9 mouse cellular contexts compared by ENCODE assay signal in genomic region chr11:97797369-97798082, GRCm38 (mm10). TPM values are rescaled to one million over a fixed set of nuclear protein-coding genes. Genes with fewer than 3 reads are reported as not detected.
DNase-seq lines count a peak whose midpoint lies in the region; ATAC-seq and TF ChIP-seq lines count a peak whose summit lies in the region.
"Had no signal": no experiment of that assay in that cellular context is flagged by ENCODE, and none has a peak within 500 bp of the region (broad histone marks: within the 10 kb centered on the region; RNA-seq: fewer than 3 reads in every experiment).

No protein-coding gene starts in this region.

- 61% methylated on average over 15 of the region's 15 CpGs for WGBS in stomach, embryonic 15.5 days
- WGBS in stomach, postnatal 0 days: 60% methylated on average over 15 of the region's 15 CpGs
- 62% methylated on average over 15 of the region's 15 CpGs for WGBS in limb, embryonic 12.5 days
- WGBS in stomach, embryonic 16.5 days: 59% methylated on average over 15 of the region's 15 CpGs

- peaks cover 17% of the 10 kb centered on the region for H3K4me1 ChIP-seq in stomach, embryonic 15.5 days
- H3K4me1 ChIP-seq in stomach, postnatal 0 days (replicated peaks; ENCODE audit: control insufficient read depth, insufficient read depth): peaks cover 3% of the 10 kb centered on the region; the same call in 1 of the 2 replicates
- peaks cover 18% of the 10 kb centered on the region for H3K4me1 ChIP-seq in limb, embryonic 12.5 days (replicated peaks)
- H3K4me1 ChIP-seq in stomach, embryonic 16.5 days (ENCODE audit: control insufficient read depth, insufficient read depth, low read length): peaks cover 15% of the 10 kb centered on the region

- H3K9ac ChIP-seq in stomach, embryonic 15.5 days: no peak overlapping the region
- H3K9ac ChIP-seq in stomach, postnatal 0 days (ENCODE audit: low read length): no peak overlapping the region
- H3K9ac ChIP-seq in limb, embryonic 12.5 days (replicated peaks): no peak overlapping the region
- H3K9ac ChIP-seq in stomach, embryonic 16.5 days (ENCODE audit: low read length): 0 out of 2 replicates have a peak overlapping the region, but pooled peaks have one; percentile 14

- H3K27me3 ChIP-seq in stomach, embryonic 15.5 days (replicated peaks): no peaks in the 10 kb centered on the region
- H3K27me3 ChIP-seq in stomach, postnatal 0 days (ENCODE audit: control insufficient read depth, insufficient read depth, low read length): no peaks in the 10 kb centered on the region
- no peaks in the 10 kb centered on the region for H3K27me3 ChIP-seq in limb, embryonic 12.5 days
- H3K27me3 ChIP-seq in stomach, embryonic 16.5 days (ENCODE audit: control insufficient read depth, insufficient read depth, low read length): no peaks in the 10 kb centered on the region

- H3K4me2 ChIP-seq in stomach, embryonic 15.5 days: peak overlapping the region; percentile 80; the same call in 1 of the 2 replicates
- H3K4me2 ChIP-seq in stomach, postnatal 0 days (replicated peaks; ENCODE audit: low read depth): no peak overlapping the region
- peak overlapping the region; percentile 79; the same call in 1 of the 2 replicates for H3K4me2 ChIP-seq in limb, embryonic 12.5 days
- peak overlapping the region; percentile 74; the same call in 1 of the 2 replicates for H3K4me2 ChIP-seq in stomach, embryonic 16.5 days (ENCODE audit: low read depth, low read length)

- ATAC-seq in stomach, embryonic 15.5 days (ENCODE audit: insufficient read depth, low FRiP score, low read depth): no peak
- no peak for ATAC-seq in stomach, postnatal 0 days (ENCODE audit: low FRiP score, low TSS enrichment)
- no peak for ATAC-seq in limb, embryonic 12.5 days (ENCODE audit: insufficient number of reproducible peaks, insufficient read depth, low FRiP score, low TSS enrichment, low read depth)
- no peak for ATAC-seq in stomach, embryonic 16.5 days (ENCODE audit: insufficient read depth, low FRiP score)
- no peak for ATAC-seq in megakaryocyte progenitor cell, adult 5-6 weeks (replicated peaks; ENCODE audit: poor library complexity)
- no peak for ATAC-seq in frontal cortex, adult (ENCODE audit: low TSS enrichment)

- intact Hi-C loops in gastrocnemius, adult 2 months (cut with DNase I): loop anchor here (2.0 to 5.0 kb wide), 3 partner anchors 45 to 190 kb away; partner anchors contain the start of genes B230217C12Rik, Fbxo47 and Plxdc1

- H3K36me3 ChIP-seq in stomach, embryonic 15.5 days: no peaks in the 10 kb centered on the region
- no peaks in the 10 kb centered on the region for H3K36me3 ChIP-seq in stomach, postnatal 0 days (ENCODE audit: control insufficient read depth, insufficient read depth, low read length)
- H3K36me3 ChIP-seq in limb, embryonic 12.5 days: no peaks in the 10 kb centered on the region
- H3K36me3 ChIP-seq in stomach, embryonic 16.5 days (ENCODE audit: control insufficient read depth, insufficient read depth, low read length): no peaks in the 10 kb centered on the region

- H3K4me3 ChIP-seq in gastrocnemius, adult 2 months: peak overlapping the region; percentile 2; the same call in 1 of the 2 replicates
- H3K4me3 ChIP-seq in stomach, embryonic 15.5 days (replicated peaks): no peak overlapping the region
- H3K4me3 ChIP-seq in stomach, postnatal 0 days (ENCODE audit: low read depth, low read length): no peak overlapping the region
- H3K4me3 ChIP-seq in limb, embryonic 12.5 days (replicated peaks): no peak overlapping the region
- no peak overlapping the region for H3K4me3 ChIP-seq in stomach, embryonic 16.5 days (replicated peaks; ENCODE audit: low read length)

- no peaks in the 10 kb centered on the region for H3K9me3 ChIP-seq in stomach, embryonic 15.5 days
- no peaks in the 10 kb centered on the region for H3K9me3 ChIP-seq in stomach, postnatal 0 days (ENCODE audit: control insufficient read depth, low read length)
- H3K9me3 ChIP-seq in limb, embryonic 12.5 days: no peaks in the 10 kb centered on the region
- no peaks in the 10 kb centered on the region for H3K9me3 ChIP-seq in stomach, embryonic 16.5 days (replicated peaks; ENCODE audit: control insufficient read depth, low read length)

- no peak for TF ChIP-seq EP300 in stomach, postnatal 0 days (optimal IDR thresholded peaks at IDR 0.05)

- peak; percentile 64 for DNase-seq in gastrocnemius, adult 2 months
- DNase-seq in gastrocnemius, postnatal 10 days: no peak
- no peak for DNase-seq in stomach, postnatal 0 days (ENCODE audit: low spot score)

- peak overlapping the region; percentile 97 for H3K27ac ChIP-seq in gastrocnemius, adult 2 months
- no peak overlapping the region for H3K27ac ChIP-seq in stomach, embryonic 15.5 days
- no peak overlapping the region for H3K27ac ChIP-seq in stomach, postnatal 0 days (replicated peaks)
- H3K27ac ChIP-seq in limb, embryonic 12.5 days: no peak overlapping the region
- H3K27ac ChIP-seq in stomach, embryonic 16.5 days (ENCODE audit: low read length): no peak overlapping the region

- TF ChIP-seq CTCF in gastrocnemius, adult 2 months (IDR thresholded peaks at IDR 0.05): no peak
- no peak for TF ChIP-seq CTCF in stomach, postnatal 0 days (IDR thresholded peaks at IDR 0.05; ENCODE audit: low read depth)

RNA-seq across cellular contexts. Expression of gene Lasp1, which starts 1.3 kb away (rescaled TPM):
- total RNA-seq in gastrocnemius, adult 2 months (2021): 10 to 100 TPM; 10.0 to 16.8 TPM
- 10 to 100 TPM; 46.3 to 68.4 TPM for total RNA-seq in gastrocnemius, postnatal 10 days (2021)
- 112 and 122 TPM in 2 replicates for polyA plus RNA-seq in stomach, embryonic 15.5 days (2015; fragmentation: Nextera tagmentation; extraction: Ambion mirVana)
- 84.0 and 90.1 TPM in 2 replicates for polyA plus RNA-seq in stomach, postnatal 0 days (2015; fragmentation: Nextera tagmentation; extraction: Ambion mirVana)
- 110 and 120 TPM in 2 replicates for polyA plus RNA-seq in limb, embryonic 12.5 days (2016; fragmentation: Nextera tagmentation; extraction: Ambion mirVana)
- 130 and 143 TPM in 2 replicates for polyA plus RNA-seq in stomach, embryonic 16.5 days (2015; fragmentation: Nextera tagmentation; extraction: Ambion mirVana)
- total RNA-seq in megakaryocyte progenitor cell, adult 5-6 weeks (2015): 40.1 and 47.2 TPM in 2 replicates
- total RNA-seq in megakaryocyte progenitor cell, adult 5-6 weeks (2017): 139 and 201 TPM in 2 replicates

RNA-seq across cellular contexts. Expression of gene Rpl23, which starts 15.3 kb away (rescaled TPM):
- 100 to 1,000 TPM; 385 to 521 TPM for total RNA-seq in gastrocnemius, adult 2 months (2021)
- 100 to 1,000 TPM; 793 to 832 TPM for total RNA-seq in gastrocnemius, postnatal 10 days (2021)
- 502 and 526 TPM in 2 replicates for polyA plus RNA-seq in stomach, embryonic 15.5 days (2015; fragmentation: Nextera tagmentation; extraction: Ambion mirVana)
- 585 and 586 TPM in 2 replicates for polyA plus RNA-seq in stomach, postnatal 0 days (2015; fragmentation: Nextera tagmentation; extraction: Ambion mirVana)
- 513 and 518 TPM in 2 replicates for polyA plus RNA-seq in limb, embryonic 12.5 days (2016; fragmentation: Nextera tagmentation; extraction: Ambion mirVana)
- 439 and 586 TPM in 2 replicates for polyA plus RNA-seq in stomach, embryonic 16.5 days (2015; fragmentation: Nextera tagmentation; extraction: Ambion mirVana)
- 1,765 and 1,897 TPM in 2 replicates for total RNA-seq in megakaryocyte progenitor cell, adult 5-6 weeks (2015)
- 1,416 and 1,747 TPM in 2 replicates for total RNA-seq in megakaryocyte progenitor cell, adult 5-6 weeks (2017)

RNA-seq across cellular contexts. Expression of gene 1700001P01Rik, which starts 21.8 kb away (rescaled TPM):
- under 1 TPM; 0.39 to 0.56 TPM for total RNA-seq in gastrocnemius, adult 2 months (2021)
- total RNA-seq in gastrocnemius, postnatal 10 days (2021): not detected
- 0.37 and 0.60 TPM in 2 replicates for polyA plus RNA-seq in stomach, embryonic 15.5 days (2015; fragmentation: Nextera tagmentation; extraction: Ambion mirVana)
- polyA plus RNA-seq in stomach, postnatal 0 days (2015; fragmentation: Nextera tagmentation; extraction: Ambion mirVana): not detected in 2 replicates
- polyA plus RNA-seq in limb, embryonic 12.5 days (2016; fragmentation: Nextera tagmentation; extraction: Ambion mirVana): 0.37 TPM in 1 of 2 replicates, not detected in the other
- polyA plus RNA-seq in stomach, embryonic 16.5 days (2015; fragmentation: Nextera tagmentation; extraction: Ambion mirVana): not detected in 2 replicates
- 0.64 TPM in 1 of 2 replicates, not detected in the other for total RNA-seq in megakaryocyte progenitor cell, adult 5-6 weeks (2015)
- 0.30 TPM in 1 of 2 replicates, not detected in the other for total RNA-seq in megakaryocyte progenitor cell, adult 5-6 weeks (2017)
- total RNA-seq: megakaryocyte-erythroid progenitor cell, adult 5-6 weeks had no signal

RNA-seq across cellular contexts. Expression of gene Cwc25, which starts 31.2 kb away (rescaled TPM):
- total RNA-seq in gastrocnemius, adult 2 months (2021): 1 to 10 TPM; 6.2 to 6.5 TPM
- 1 to 10 TPM; 8.4 to 9.7 TPM for total RNA-seq in gastrocnemius, postnatal 10 days (2021)
- 14.8 and 16.8 TPM in 2 replicates for polyA plus RNA-seq in stomach, embryonic 15.5 days (2015; fragmentation: Nextera tagmentation; extraction: Ambion mirVana)
- 9.0 TPM in 2 replicates for polyA plus RNA-seq in stomach, postnatal 0 days (2015; fragmentation: Nextera tagmentation; extraction: Ambion mirVana)
- polyA plus RNA-seq in limb, embryonic 12.5 days (2016; fragmentation: Nextera tagmentation; extraction: Ambion mirVana): 24.6 and 25.6 TPM in 2 replicates
- 15.0 and 16.3 TPM in 2 replicates for polyA plus RNA-seq in stomach, embryonic 16.5 days (2015; fragmentation: Nextera tagmentation; extraction: Ambion mirVana)
- total RNA-seq in megakaryocyte progenitor cell, adult 5-6 weeks (2015): 8.8 and 9.3 TPM in 2 replicates
- 16.7 and 19.2 TPM in 2 replicates for total RNA-seq in megakaryocyte progenitor cell, adult 5-6 weeks (2017)

RNA-seq across cellular contexts. Expression of gene B230217C12Rik, which starts 43.1 kb away (rescaled TPM):
- total RNA-seq in gastrocnemius, adult 2 months (2021): under 1 TPM; 0.23 to 0.50 TPM
- total RNA-seq in gastrocnemius, postnatal 10 days (2021): 1 to 10 TPM in 1 of 2 experiments, under 1 TPM in 1; 0.95 to 1.1 TPM
- polyA plus RNA-seq in stomach, embryonic 15.5 days (2015; fragmentation: Nextera tagmentation; extraction: Ambion mirVana): 4.0 and 5.7 TPM in 2 replicates
- polyA plus RNA-seq in stomach, postnatal 0 days (2015; fragmentation: Nextera tagmentation; extraction: Ambion mirVana): 1.1 and 1.9 TPM in 2 replicates
- polyA plus RNA-seq in limb, embryonic 12.5 days (2016; fragmentation: Nextera tagmentation; extraction: Ambion mirVana): 11.8 and 13.2 TPM in 2 replicates
- polyA plus RNA-seq in stomach, embryonic 16.5 days (2015; fragmentation: Nextera tagmentation; extraction: Ambion mirVana): 3.7 and 3.8 TPM in 2 replicates
- total RNA-seq in megakaryocyte progenitor cell, adult 5-6 weeks (2015): 2.1 and 3.8 TPM in 2 replicates
- total RNA-seq in megakaryocyte progenitor cell, adult 5-6 weeks (2017): 0.17 TPM in 2 replicates
